Mouse (Mus musculus): ENCODE data around the gene Auh. TPM values are rescaled to one million over a fixed set of nuclear protein-coding genes. Genes with fewer than 3 reads are reported as not detected.

Gene Auh
- polyA plus RNA-seq, 1 experiment, result 81.6 TPM

GRCm38 (mm10) chr13:52851886-52852285 is 77.6 kb downstream of the Auh start:
- TF ChIP-seq CTCF (IDR thresholded peaks at IDR 0.05; ENCODE audit: extremely low read depth, insufficient read depth, low read length), result no peak
- no peak for TF ChIP-seq POLR2A (IDR thresholded peaks at IDR 0.05; ENCODE audit: extremely low read depth, insufficient read depth, low read length)

GRCm38 (mm10) chr13:52850024-52850723 is 79.3 kb downstream of the Auh start:
- no peak overlapping the region for H3K27ac ChIP-seq (ENCODE audit: insufficient read depth, low read length)
- H3K4me3 ChIP-seq (ENCODE audit: insufficient read depth, low read length), result no peak overlapping the region
- H3K4me1 ChIP-seq (ENCODE audit: control insufficient read depth, insufficient read depth, low read length), result peaks cover 5% of the 10 kb centered on the region
- TF ChIP-seq CTCF (IDR thresholded peaks at IDR 0.05; ENCODE audit: extremely low read depth, insufficient read depth, low read length) (peak; percentile 43), POLR2A (IDR thresholded peaks at IDR 0.05; ENCODE audit: extremely low read depth, insufficient read depth, low read length) (no peak)

More at GRCm38 (mm10) chr13:52851886-52852285, 77.6 kb downstream of the Auh start:
- H3K4me1 ChIP-seq (ENCODE audit: control insufficient read depth, insufficient read depth, low read length), result peaks cover 2% of the 10 kb centered on the region
- H3K27ac ChIP-seq (ENCODE audit: insufficient read depth, low read length), result no peak overlapping the region
- H3K4me3 ChIP-seq (ENCODE audit: insufficient read depth, low read length), result no peak overlapping the region

- no peak overlapping the region for H3K27ac ChIP-seq (ENCODE audit: insufficient read depth, low read length)
- H3K4me1 ChIP-seq (ENCODE audit: control insufficient read depth, insufficient read depth, low read length), result peaks cover 5% of the 10 kb centered on the region
- H3K4me3 ChIP-seq (ENCODE audit: insufficient read depth, low read length), result no peak overlapping the region
- TF ChIP-seq POLR2A (IDR thresholded peaks at IDR 0.05; ENCODE audit: extremely low read depth, insufficient read depth, low read length) (no peak), CTCF (IDR thresholded peaks at IDR 0.05; ENCODE audit: extremely low read depth, insufficient read depth, low read length) (no peak)
These were observed 80.1 kb downstream of the Auh start for GRCm38 (mm10) chr13:52849394-52849801.

- TF ChIP-seq POLR2A (IDR thresholded peaks at IDR 0.05; ENCODE audit: extremely low read depth, insufficient read depth, low read length) (no peak), CTCF (IDR thresholded peaks at IDR 0.05; ENCODE audit: extremely low read depth, insufficient read depth, low read length) (no peak)
- no peak overlapping the region for H3K4me3 ChIP-seq (ENCODE audit: insufficient read depth, low read length)
- peaks cover 8% of the 10 kb centered on the region for H3K4me1 ChIP-seq (ENCODE audit: control insufficient read depth, insufficient read depth, low read length)
- H3K27ac ChIP-seq (ENCODE audit: insufficient read depth, low read length), result no peak overlapping the region
These were observed 82.0 kb downstream of the Auh start for GRCm38 (mm10) chr13:52847481-52847880.

- Histone ChIP-seq H3K4me3 (ENCODE audit: insufficient read depth, low read length) (no peak overlapping the region), H3K27ac (ENCODE audit: insufficient read depth, low read length) (no peak overlapping the region), H3K4me1 (ENCODE audit: control insufficient read depth, insufficient read depth, low read length) (peaks cover 8% of the 10 kb centered on the region)
- TF ChIP-seq POLR2A (IDR thresholded peaks at IDR 0.05; ENCODE audit: extremely low read depth, insufficient read depth, low read length), result no peak
- TF ChIP-seq CTCF (IDR thresholded peaks at IDR 0.05; ENCODE audit: extremely low read depth, insufficient read depth, low read length), result no peak
These were observed 82.4 kb downstream of the Auh start for GRCm38 (mm10) chr13:52847071-52847470.

- H3K27ac ChIP-seq (ENCODE audit: insufficient read depth, low read length), result no peak overlapping the region
These were observed 83.9 kb downstream of the Auh start for GRCm38 (mm10) chr13:52845618-52846017.

GRCm38 (mm10) chr13:52843536-52844178 is 85.8 kb downstream of the Auh start:
- Histone ChIP-seq H3K27ac (ENCODE audit: insufficient read depth, low read length) (no peak overlapping the region), H3K4me3 (ENCODE audit: insufficient read depth, low read length) (no peak overlapping the region), H3K4me1 (ENCODE audit: control insufficient read depth, insufficient read depth, low read length) (peaks cover 8% of the 10 kb centered on the region)
- TF ChIP-seq CTCF (IDR thresholded peaks at IDR 0.05; ENCODE audit: extremely low read depth, insufficient read depth, low read length), result no peak
- no peak for TF ChIP-seq POLR2A (IDR thresholded peaks at IDR 0.05; ENCODE audit: extremely low read depth, insufficient read depth, low read length)

More at GRCm38 (mm10) chr13:52845618-52846017, 83.9 kb downstream of the Auh start:
- Histone ChIP-seq H3K4me1 (ENCODE audit: control insufficient read depth, insufficient read depth, low read length) (peaks cover 8% of the 10 kb centered on the region), H3K4me3 (ENCODE audit: insufficient read depth, low read length) (no peak overlapping the region)
- TF ChIP-seq CTCF (IDR thresholded peaks at IDR 0.05; ENCODE audit: extremely low read depth, insufficient read depth, low read length) (no peak), POLR2A (IDR thresholded peaks at IDR 0.05; ENCODE audit: extremely low read depth, insufficient read depth, low read length) (no peak)

- TF ChIP-seq POLR2A (IDR thresholded peaks at IDR 0.05; ENCODE audit: extremely low read depth, insufficient read depth, low read length) (no peak), CTCF (IDR thresholded peaks at IDR 0.05; ENCODE audit: extremely low read depth, insufficient read depth, low read length) (no peak)
- no peaks in the 10 kb centered on the region for H3K4me1 ChIP-seq (ENCODE audit: control insufficient read depth, insufficient read depth, low read length)
- no peak overlapping the region for H3K27ac ChIP-seq (ENCODE audit: insufficient read depth, low read length)
- no peak overlapping the region for H3K4me3 ChIP-seq (ENCODE audit: insufficient read depth, low read length)
These were observed 93.2 kb downstream of the Auh start for GRCm38 (mm10) chr13:52836231-52836630.

- Histone ChIP-seq H3K4me3 (ENCODE audit: insufficient read depth, low read length) (no peak overlapping the region), H3K27ac (ENCODE audit: insufficient read depth, low read length) (no peak overlapping the region), H3K4me1 (ENCODE audit: control insufficient read depth, insufficient read depth, low read length) (no peaks in the 10 kb centered on the region; the same call in 1 of the 2 replicates)
- TF ChIP-seq POLR2A (IDR thresholded peaks at IDR 0.05; ENCODE audit: extremely low read depth, insufficient read depth, low read length) (no peak), CTCF (IDR thresholded peaks at IDR 0.05; ENCODE audit: extremely low read depth, insufficient read depth, low read length) (no peak)
These were observed 94.9 kb downstream of the Auh start for GRCm38 (mm10) chr13:52834591-52834990.

- TF ChIP-seq POLR2A (IDR thresholded peaks at IDR 0.05; ENCODE audit: extremely low read depth, insufficient read depth, low read length) (no peak), CTCF (IDR thresholded peaks at IDR 0.05; ENCODE audit: extremely low read depth, insufficient read depth, low read length) (no peak)
- no peaks in the 10 kb centered on the region; the same call in 1 of the 2 replicates for H3K4me1 ChIP-seq (ENCODE audit: control insufficient read depth, insufficient read depth, low read length)
- no peak overlapping the region for H3K27ac ChIP-seq (ENCODE audit: insufficient read depth, low read length)
- H3K4me3 ChIP-seq (ENCODE audit: insufficient read depth, low read length), result no peak overlapping the region
These were observed 95.7 kb downstream of the Auh start for GRCm38 (mm10) chr13:52833748-52834147.
